Mouse (Mus musculus): Measurements from ENCODE around the gene Gm20908. TPM values are rescaled to one million over a fixed set of nuclear protein-coding genes. Genes with fewer than 3 reads are reported as not detected.
"Not testable (repeated sequence)": the region's sequence is repeated elsewhere in the genome, so short reads cannot be mapped to it uniquely, and the experiment has no call there.

Gene Gm20908
- polyA plus RNA-seq (2015; fragmentation: Nextera tagmentation; extraction: Ambion mirVana), result not detected in 2 replicates

DNA sequence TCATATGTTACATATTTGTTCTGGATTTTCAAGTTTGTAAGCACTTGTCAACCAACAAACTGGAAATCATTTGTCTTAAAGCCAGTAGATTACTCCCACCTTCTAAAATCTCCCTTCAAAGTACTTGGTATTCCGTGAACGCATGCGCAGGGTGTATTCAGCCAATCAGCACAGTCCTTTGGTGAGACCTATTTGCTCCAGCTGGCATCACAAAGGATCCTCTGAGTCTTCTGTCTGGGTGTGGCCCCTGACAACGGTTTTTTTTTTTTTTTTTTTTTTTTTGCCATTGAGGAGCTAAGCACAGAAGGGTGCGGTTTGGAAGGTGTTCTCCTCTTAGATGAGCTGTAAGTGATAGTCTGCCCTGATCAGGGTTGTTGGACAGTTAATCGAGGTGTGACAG is at the start of gene Gm20908:
Gene Gm20908, plus strand, starts transcription at position 301 of the 400 bp plus-strand sequence.
- H3K4me2 ChIP-seq (replicated peaks); H3K9ac ChIP-seq; H3K27me3 ChIP-seq; H3K9me3 ChIP-seq (replicated peaks); ATAC-seq (ENCODE audit: insufficient number of reproducible peaks, low FRiP score, low TSS enrichment, low read depth); H3K27ac ChIP-seq (replicated peaks); H3K4me3 ChIP-seq (replicated peaks); H3K36me3 ChIP-seq; H3K4me1 ChIP-seq: not testable (repeated sequence)
- no CpG with 5 or more reads among the region's 6 CpGs for WGBS

All from embryonic facial prominence, embryonic 15.5 days (tissue).